Mouse (Mus musculus) ZHBTc4 (cell line): ENCODE measurements at regions not wholly inside any gene's neighbourhood (a gene's known extent, or its start where the extent isn't known, plus 50 kb on each side); places are given as distances from the start of the nearest gene placed in this dataset.
A peak's percentile ranks its signal among the peaks of the same experiment; 100 is the strongest.
"Not testable (repeated sequence)": the region's sequence is repeated elsewhere in the genome, so short reads cannot be mapped to it uniquely, and the experiment has no call there.

Source experiments
- DNase-seq: peaks from one replicate; pipeline ENCODE4 v3.0.0-alpha.2; 2011; ENCODE audit warnings: low read depth, low spot score

- no peak for DNase-seq
Observed at GRCm38 (mm10) chr5:74829003-74829402, 126.3 kb upstream of the Lnx1 start.

DNA sequence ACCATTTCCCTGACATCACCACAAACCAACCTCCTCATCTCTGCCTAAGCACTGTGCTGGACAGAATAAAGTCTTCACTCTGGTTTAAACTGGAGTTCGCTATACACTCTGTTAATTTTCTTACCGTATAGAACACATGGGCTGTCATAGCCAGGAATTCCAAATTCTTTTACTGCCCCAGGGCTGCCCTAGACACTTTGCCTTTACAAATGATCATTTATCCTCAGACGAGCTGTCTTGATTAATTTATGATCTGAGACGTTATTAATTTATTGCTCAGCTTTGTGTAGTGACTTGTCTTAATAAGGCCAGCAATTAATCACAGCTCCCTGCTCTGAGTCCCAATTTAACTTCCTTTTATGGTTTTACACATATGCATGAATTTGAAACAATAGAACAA lies 125.2 kb upstream of the Lnx1 start:
- no peak for DNase-seq

DNA sequence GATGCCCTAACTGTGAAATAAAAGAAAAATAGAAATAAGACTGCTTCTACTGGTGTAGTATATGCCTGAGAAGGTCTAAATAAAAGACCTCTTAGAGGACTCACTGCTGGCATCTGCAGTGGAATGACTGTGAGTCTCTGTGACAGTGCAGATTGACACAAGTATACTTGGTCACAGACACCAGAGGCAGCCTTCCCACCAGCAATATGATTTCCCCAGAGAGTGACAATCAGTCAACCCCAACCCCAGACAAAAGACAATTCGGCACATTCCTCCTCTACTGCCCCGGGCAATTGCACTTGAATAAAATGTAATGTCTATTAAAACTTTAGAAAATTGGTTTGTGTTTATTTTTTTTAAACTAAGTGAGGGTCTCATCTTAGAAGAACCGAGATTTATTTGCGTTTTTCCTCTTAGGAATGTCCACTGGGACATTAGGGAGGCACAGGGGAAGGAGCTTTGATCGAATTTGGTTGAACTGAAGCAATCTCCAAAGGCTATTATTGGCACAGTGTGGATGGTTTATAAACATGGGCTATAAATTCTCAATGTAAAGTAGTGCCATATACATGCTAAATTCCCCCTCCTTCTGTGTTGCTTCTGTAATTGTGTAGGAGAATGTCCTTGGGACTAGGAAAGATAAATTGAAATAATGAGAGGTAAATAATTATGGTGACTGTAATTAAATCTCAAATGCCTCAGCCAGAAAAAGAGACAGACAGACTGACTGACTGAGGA lies 123.0 kb upstream of the Lnx1 start:
- DNase-seq = no peak

- no peak for DNase-seq
Observed at GRCm38 (mm10) chr5:74823719-74824118, 121.0 kb upstream of the Lnx1 start.

DNA sequence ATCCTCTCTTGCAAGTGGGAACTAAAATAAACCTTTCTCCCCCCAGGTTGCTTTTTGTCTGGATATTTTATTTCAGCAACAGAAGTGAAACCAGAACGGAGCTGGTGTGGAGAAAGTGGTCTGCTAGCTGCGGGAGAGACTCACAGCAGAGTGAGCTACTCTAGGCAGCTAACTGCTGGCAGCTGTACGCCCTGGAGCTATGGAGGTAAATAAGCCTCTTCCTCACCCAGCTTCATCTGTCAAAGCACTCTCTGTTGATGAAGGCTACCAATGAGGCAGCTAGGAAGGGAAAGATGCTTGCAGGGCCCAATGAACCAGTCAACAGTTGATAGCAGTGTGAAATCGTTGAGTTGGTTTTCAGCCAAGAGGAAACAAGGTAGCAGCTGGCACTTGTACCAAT lies 119.3 kb upstream of the Lnx1 start:
- DNase-seq = no peak

GRCm38 (mm10) chr5:74816523-74816922 lies 113.8 kb upstream of the Lnx1 start:
- DNase-seq = peak; percentile 51

GRCm38 (mm10) chr5:74813396-74813795 lies 110.7 kb upstream of the Lnx1 start:
- DNase-seq = peak; percentile 90

- no peak for DNase-seq
Observed at GRCm38 (mm10) chr5:74811046-74811445, 108.3 kb upstream of the Lnx1 start.

DNA sequence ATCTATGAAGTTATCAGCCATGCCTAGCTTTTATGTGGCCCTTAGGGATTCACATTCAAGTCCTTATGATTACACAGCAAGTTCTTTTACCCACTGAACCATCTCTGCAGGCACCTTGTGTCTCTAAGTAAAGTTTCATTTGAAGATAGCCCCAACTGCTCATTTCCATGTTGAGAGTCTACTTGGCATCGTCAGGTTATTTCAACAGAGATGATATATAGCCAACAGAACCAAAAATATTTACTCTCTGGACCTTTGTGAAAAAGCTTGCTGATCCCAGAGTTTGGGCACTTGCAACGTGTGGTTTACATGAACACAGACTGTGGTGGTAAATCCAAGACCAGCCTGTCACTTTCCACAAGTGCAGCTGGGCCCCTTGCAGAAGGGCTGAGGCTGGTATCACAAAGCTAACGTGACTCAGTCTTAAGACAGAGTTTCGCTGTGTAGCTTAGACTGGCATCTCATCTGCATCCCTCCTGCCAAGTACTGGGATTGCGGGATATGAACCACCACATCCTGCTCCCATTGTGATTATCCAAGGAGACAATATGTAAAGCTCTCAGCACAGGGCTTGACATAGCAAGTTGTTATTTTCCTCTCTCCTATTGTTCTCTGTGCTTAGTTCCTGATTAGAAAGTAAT lies 105.0 kb upstream of the Lnx1 start:
- no peak for DNase-seq

- no peak for DNase-seq
Observed at GRCm38 (mm10) chr5:74801946-74802345, 99.2 kb upstream of the Lnx1 start.

GRCm38 (mm10) chr5:74800351-74800750 lies 97.6 kb upstream of the Lnx1 start:
- no peak for DNase-seq

GRCm38 (mm10) chr5:74796421-74797067 lies 93.8 kb upstream of the Lnx1 start:
- peak; percentile 83 for DNase-seq

GRCm38 (mm10) chr5:74794726-74795125 lies 92.0 kb upstream of the Lnx1 start:
- no peak for DNase-seq

GRCm38 (mm10) chr5:74793431-74793830 lies 90.7 kb upstream of the Lnx1 start:
- no peak for DNase-seq

DNA sequence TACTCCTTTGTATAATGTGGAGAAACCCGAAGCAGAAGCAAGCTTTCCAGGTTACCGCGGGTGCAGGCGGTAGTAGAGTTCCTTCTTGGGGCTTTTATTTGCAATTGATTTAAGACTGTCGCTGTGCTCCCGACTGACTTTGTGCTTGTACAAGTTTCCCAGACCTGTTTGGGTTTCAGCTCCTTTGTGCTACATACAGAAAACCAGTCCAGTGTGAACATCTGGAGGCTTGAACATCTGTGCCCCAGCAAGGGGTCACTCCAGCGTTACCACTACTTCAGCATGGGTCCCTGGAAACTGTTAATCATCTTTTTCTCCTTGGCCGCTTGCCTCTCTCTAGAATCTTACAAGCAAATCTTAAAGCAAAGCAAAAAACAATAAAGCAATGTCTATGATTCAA lies 90.2 kb upstream of the Lnx1 start:
- no peak for DNase-seq

DNA sequence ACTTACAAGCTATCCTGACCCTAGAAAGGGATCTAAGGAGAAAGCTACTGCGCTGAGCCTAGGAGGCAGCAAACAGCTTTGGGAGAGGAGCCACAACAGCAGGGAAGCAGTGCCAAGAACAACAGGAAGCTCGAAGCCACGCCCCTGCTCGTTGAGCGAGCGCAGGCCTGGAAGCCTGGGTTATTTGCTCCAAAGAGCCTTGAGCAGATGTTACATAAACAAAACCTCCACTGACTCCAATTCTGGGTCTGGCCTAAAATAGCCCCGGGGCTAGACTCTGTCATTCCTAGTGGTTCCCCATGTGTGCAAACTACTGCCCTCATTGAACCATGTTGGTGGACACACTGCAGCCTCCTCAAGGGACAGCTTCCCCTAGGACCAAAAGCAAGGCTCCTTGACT lies 89.6 kb upstream of the Lnx1 start:
- peak; percentile 87 for DNase-seq

GRCm38 (mm10) chr5:74790501-74790900 lies 87.8 kb upstream of the Lnx1 start:
- DNase-seq = not testable (repeated sequence)

- no peak for DNase-seq
Observed at GRCm38 (mm10) chr5:74783906-74784305, 81.2 kb upstream of the Lnx1 start.

DNA sequence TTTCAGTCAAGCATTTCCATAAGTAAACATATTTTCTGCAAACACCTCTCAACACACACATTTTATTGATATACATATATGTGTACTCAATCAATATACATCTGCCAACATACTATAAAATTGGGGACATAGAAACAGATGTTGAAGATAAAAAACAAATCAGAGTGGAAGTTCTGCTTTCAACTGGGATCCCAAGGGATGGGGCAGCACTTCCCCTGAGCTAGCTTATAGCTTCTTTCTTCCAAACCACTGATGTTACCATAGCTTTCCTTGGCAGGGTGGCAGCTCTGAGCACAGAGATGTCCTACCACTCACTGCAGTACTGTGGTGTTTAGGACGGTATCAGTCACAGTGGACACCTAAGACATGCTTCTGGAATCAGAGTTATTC lies 75.4 kb upstream of the Lnx1 start:
- no peak for DNase-seq

- DNase-seq = no peak
Observed at GRCm38 (mm10) chr5:74777381-74778075, 74.8 kb upstream of the Lnx1 start.

DNA sequence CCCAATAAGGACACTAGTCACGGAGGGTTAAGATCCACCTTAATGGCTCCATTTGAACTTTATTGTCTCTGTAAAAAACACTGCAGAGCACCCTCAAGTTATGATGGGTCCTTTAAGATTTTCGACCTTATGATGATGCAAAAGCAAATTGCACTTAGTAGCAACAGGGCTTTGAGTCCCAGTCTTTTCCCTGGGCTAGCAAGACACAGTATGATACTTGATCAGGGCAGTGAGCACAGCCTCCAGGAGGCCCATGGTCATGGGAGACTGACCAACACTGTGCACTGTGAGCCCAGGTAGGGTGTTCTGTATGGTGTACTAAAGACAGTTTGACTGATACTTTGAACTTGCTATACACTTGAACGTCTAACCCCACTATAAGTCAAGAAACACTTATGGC lies 73.4 kb upstream of the Lnx1 start:
- no peak for DNase-seq

- DNase-seq = no peak
Observed at GRCm38 (mm10) chr5:74775596-74775995, 72.9 kb upstream of the Lnx1 start.
